Mouse (Mus musculus): ENCODE measurements around the gene Nkain4. TPM values are rescaled to one million over a fixed set of nuclear protein-coding genes. Genes with fewer than 3 reads are reported as not detected.

Nkain4 gene
- not detected for polyA plus RNA-seq (2017; shearing (Covaris generic))

DNA sequence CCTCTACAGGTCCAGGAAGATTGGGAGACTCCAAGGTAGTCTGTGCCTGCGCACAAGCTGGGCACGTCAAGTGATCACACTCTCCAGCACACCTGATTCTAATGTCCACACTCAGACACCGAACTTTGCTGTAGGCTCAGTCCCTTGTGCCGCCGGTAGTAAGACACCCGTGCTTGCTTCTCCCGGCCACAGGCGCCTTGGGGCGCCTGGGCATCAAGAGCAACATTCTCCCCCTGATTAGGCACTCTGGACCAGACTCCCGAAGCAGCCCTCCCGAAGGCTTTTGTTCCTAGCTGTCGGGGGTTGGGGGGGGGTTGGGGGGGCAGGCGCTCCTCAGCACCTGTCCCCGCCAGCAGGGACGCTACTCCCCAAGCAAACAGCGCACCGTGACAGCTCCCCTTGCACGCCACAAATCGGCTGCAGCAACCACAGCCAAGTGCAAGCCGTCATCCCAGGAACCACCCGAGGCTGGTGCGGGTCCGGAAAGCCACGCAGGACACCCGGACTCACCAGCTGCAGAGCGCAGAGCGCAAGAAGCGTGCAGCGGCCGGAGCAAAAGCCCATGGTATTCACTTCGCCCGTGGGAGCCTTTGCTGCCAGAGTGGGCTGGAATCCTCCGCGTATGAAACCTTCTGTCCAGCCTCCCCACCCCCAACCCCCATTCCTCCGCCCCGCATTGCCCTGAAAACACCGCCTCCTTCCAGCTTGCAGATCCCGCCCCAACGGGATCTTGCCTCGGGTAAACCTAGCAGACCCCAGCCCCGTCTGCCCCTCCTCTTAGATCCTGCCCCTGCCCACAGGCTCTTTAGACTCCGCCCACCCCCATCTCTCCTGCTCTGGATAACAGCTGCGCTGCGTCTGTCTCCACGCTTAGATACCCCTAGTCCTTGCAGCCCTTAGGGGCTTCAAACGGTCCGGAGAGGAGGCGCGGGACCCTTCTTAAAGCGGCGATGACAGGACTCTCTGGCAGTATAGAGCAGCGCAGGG lies at the start of gene Nkain4:
Gene Nkain4 (minus strand): TSS at position 639 of the 987 bp plus-strand sequence.
- ATAC-seq: no peak

DNA sequence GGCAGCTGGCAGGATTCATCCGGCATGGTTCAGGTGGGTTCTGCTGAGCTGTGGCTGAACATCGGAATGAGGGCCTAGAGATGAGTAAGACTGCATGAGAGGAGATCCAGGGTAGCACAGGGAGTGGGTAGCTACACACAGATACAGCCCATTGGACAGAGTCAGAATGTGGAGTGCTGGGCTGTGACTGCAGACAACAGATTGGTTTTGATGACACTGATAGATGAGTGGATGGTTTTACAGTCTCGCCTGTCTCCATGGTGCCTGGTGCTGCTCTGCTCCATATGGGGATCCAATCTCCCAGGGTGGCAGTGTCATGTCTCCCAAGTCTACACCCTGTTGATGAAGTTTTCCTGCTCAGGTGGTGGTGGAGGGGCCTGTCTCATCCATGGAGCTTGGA lies 42.4 kb upstream of the Nkain4 start:
- no peak for ATAC-seq

DNA sequence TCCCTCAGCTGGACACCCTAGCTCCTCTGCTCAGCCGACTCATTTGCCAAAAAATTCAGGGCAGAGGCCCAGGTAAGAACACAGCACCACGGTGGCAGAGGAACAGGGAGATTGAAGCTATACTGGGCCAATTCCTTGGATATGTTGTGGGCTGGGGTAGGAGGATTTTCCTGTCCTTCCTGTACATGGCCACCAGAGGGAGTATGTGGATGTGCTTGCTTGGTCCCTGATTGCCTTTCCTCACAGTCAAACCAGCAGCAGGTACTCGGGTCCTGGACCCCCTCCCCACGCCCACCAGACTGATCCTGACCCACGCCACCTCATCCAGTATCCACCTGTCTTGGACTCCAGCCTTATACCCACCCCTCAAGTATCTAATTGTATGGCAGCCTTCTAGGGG lies 41.9 kb upstream of the Nkain4 start:
- ATAC-seq: no peak

DNA sequence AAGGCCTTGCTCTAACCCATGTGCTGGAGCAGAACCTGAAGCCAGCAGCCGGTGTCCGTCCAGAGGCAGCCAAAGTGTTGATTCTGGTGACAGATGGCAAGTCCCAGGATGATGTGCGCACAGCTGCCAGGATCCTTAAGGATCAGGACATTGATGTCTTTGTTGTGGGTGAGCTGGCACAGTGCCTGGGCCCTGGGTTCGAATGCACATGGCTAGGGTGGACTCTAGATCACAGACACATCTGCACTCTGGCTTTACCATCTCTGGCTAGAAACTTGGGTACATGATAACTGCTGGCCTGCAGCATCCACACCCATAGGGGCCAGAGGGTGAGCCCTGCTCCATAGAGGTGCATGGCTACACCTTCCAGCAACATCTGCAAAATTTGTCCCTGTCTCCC lies 41.0 kb upstream of the Nkain4 start:
- ATAC-seq: no peak

DNA sequence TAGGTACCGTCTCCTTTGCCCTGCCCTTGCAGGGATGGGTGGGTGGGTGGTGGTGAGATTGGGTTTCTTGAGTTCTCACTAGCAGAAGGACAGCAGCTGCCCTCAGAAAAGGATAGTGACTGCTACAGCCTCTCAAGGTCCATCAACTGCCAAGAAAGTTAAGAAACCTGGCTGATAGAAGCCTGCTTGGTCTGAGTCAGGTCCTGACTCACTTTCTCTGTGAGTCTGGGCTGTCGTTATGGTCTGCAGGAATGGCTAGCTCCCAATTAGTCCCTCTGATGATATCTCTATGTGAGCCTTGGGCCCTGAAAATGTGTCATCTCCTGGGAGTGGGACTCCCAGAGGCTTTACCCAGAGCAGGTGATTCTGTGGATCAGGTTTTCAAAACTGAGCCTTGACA lies 39.9 kb upstream of the Nkain4 start:
- ATAC-seq: no peak

DNA sequence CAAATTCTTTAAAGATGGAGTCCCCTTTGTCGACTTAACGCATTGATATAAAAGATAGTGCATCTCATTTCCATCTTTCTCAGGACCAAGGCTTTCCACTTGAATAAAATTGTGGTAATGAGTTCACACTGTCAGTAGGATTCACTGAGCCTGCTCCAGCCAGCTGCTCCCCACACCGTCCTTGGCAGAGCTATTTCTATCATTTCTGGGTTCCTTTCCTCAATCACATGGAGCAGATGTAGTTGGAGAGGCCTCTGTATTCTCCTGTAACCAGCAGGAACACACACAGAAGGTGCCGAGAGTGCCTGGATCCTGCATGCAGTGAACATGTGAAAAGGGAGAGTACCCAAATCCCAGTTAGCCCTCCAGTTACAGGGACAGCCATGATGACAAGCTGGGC lies 35.8 kb upstream of the Nkain4 start:
- no peak for ATAC-seq

DNA sequence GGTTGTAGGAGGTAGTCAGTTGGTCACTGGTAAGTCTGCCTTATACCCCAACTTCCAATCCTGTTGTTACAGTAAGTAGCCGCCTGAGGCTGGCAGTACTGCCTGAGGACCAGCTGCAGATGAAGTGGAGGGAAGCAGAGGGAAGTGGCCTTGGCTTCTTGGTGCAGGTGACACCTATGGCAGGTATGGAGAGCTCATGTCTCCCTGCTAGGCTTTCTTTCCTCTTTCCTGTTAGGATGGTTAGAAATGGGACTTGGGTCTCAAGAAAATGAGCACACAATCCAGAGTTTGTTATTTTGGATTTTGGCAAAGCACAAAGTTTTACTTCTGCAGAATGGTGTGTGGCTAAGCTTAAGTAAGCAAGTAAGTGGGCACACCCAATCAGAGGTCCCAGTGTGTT lies 34.4 kb upstream of the Nkain4 start:
- no peak for ATAC-seq

DNA sequence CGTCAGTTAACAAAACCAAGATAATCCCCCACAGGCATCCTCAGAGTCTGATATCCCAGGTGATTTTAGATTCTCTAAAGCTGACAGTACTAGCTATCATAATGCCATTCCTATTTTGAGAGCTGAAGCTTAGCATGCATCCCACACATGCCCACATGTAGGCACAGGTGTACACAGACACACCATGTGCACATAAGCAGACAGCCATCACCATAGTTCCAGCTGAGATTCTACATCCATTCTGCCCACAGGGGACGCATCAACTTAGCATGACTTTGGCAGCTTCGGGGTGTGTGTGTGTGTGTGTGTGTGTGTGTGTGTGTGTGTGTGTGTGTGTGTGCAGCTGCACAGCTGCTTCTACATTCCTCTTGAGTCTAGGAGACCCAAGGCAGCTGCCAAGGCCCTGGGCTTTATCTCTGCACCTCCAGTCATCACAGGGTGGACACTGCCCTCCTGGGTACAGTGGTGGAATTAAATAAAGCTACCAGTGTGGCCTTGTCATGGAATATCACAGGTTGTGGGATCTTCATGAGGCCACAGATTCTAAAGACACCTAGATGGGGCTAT lies 33.9 kb upstream of the Nkain4 start:
- no peak for ATAC-seq

DNA sequence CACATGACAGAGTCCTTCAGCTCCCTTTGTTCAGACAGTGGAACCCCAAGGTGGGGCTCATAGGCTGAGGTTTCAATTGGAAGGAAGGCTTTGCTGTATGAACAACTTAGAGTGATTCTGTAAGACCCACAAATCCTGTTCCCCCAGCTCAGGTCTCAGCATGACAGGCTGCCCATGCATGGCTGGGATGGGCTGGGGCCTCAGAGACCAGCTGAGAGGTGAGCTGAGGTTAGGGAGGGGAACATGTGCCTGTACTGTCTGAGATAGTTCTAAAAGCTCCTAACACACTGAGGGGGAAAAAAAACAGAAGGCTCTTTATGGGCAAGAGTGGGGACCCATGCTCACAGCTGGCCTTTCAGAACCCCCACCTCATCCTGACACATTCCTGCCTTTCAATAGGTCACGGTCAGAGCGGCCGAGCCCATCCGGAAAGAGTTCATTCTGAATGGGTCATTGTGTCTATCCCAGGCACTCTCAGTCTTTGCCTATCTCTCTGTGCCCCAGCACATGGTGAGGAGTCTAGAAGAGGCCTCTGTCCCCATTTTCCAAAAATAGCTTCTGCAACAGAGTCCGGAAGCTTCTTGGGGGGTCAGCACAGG lies 33.0 kb upstream of the Nkain4 start:
- no peak for ATAC-seq

DNA sequence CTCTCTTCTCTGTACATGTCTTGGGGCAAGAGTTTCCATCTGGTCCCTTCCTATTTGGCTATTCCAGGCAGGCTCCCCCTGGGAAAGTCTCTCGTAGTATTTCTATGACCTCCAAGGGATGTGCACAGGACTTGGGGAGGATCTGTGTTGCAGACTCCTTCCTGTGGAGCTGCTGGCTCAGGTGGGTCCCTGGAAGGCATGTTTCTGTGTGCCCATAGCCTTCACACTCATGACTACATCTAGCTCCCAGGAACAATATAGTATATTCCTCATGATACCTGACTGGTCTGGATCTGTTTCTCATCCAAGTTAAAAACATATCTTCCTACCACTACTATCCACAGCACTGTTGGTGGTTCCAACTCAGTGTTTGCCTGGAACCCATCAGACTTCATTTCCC lies 32.5 kb upstream of the Nkain4 start:
- no peak for ATAC-seq

DNA sequence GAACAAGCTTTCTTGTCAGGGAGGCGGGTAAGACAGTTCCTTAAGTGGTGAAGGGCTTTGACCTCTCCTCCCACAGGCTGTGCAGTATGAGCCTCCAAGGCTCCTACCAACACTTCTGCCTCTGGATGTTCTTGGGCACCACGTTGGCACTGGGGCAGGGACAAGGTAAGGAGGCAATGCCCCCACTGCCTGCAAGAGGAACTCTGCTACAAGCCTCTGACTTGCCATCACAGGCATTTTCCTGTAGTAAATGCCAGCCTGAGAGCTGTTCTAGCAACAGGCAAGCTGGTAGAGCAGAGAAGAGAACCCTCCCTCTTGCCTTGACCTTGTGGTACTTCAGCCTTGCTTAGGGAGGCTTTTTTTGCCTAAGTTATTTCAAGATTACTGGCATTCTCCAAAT lies 31.9 kb upstream of the Nkain4 start, which contains the start of gene Col20a1:
Gene Col20a1 (plus strand): TSS at position 87 of the 400 bp plus-strand sequence.
- no peak for ATAC-seq

DNA sequence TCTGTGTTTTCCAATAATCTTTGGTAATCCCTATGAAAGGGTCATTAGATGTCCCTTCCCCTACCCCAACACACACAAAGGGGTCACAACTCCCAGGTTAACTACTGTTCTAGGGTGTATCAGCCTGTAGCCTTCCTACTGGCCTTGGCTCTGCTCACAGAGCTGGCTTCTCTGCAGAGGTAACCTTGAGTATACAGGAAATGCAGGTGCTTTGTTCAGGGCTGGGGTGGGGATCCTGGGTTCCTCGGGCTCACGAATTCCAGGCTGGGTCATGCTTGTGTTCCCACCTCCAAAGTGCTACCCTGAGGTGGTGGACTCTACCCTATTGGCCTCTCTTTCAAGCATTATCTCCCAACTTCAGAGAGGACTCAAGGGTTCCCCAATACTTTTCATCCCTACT lies 31.1 kb upstream of the Nkain4 start:
- ATAC-seq: no peak

DNA sequence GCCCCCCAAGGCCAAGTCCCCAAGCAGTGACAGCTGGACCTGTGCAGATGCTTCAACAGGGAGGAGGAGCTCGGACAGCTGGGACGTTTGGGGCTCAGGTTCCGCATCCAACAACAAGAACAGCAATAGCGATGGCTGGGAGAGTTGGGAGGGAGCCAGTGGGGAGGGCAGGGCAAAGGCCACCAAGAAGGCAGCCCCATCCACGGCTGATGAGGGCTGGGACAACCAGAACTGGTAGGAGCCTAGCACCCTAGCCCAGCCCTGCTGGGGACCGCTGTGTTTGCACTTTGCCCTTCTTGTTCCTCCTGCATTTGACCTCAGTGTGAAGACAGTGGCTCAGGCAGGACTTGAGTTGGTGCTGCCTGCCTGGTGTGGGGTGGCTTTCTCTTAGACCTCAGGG lies 26.6 kb upstream of the Nkain4 start:
- ATAC-seq: no peak

DNA sequence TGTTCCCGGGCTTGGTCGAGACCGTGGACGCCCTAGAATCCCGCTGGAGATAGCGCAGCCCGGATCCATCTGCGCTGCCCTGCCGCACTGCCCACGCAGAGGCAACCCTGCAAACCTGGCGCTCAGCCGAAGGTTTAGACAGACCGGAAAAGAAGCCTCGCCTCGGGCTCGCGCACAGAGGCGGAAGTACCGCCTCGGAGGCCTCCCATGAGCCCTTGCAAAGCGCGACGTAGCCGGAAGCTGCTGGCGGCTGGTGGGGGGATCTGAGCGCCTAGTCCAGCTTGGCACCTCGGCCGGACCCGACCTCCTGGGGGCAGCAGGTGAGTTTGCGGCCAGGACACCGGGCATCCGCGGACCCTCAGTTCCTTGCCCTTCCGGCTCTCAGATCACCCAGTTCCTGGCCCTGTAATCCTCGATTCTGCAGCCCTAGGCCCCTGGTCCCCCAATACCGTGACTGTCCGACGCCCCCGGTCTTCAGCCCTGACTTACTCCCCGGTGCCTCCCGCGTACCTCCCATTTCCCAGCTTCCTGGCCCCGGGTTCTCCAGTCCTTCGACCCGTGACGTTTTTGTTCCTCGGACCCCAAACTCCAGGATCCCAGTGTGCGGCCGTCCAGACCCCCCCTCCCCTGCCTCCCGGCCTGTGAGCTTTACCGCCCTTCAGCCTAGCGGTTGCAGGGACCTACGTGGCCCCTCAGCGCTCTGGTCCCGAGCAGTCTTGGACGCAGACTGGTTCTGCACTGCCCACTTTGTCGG lies 12.7 kb upstream of the Nkain4 start, which contains the start of gene Arfgap1:
Gene Arfgap1 (plus strand): TSS at position 216 of the 754 bp plus-strand sequence.
- ATAC-seq: peak; percentile 94

DNA sequence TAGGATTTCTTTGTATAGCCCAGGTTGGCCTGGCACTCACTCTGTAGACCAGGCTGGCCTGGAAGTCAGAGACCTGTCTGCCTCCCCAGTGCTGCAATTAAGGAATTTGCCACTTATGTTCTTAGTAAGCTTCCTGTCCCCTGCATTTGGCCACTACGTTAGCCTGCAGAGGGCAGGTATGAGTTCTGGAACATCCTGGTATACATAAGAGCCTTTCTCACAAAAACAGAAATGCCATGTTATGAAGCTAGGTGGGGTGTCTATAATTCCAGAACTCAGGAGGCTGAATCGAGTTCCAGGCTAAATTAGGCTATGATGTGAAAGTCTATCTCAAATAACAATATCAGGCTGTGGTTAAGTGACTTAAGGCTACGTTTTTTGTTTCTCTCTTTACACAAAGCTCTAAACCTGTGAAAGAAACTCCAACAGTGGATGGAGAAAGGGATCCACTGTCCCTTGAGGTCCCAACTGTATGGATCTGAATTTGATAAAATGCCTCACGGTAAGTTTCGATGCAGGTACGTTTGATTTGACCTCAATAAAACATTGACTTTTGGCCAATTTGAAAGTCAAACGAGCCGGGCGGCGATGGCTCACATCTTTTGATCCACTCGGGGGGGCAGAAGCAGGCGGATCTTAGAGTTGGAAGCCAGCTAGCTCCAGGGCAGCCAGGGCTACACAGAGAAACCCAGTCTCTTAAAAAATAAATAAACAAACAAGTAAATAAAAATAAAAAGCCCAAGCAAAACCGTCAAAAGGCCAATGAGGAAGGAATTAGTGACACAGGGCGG lies 11.8 kb upstream of the Nkain4 start:
- ATAC-seq: peak; percentile 50

DNA sequence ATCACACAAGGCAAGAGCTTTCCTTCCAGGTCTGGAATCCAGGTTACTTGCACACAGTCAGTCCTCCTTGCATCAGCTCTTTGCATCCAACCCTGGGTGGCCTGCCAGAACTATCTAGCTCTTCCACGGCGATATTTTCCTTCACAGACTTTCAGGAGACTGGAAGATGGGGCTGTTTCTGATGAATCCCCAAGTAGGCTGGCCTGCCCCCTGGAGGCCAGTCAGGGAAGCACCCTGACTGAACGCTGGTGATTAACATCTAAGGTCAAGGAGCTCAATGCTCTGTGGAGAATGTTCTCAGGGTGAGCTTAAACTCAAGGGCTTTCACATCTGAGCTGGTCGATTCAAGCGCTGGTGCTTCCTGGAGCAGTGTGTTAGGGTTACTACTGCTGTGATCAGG lies 9.5 kb upstream of the Nkain4 start:
- peak; percentile 51 for ATAC-seq

DNA sequence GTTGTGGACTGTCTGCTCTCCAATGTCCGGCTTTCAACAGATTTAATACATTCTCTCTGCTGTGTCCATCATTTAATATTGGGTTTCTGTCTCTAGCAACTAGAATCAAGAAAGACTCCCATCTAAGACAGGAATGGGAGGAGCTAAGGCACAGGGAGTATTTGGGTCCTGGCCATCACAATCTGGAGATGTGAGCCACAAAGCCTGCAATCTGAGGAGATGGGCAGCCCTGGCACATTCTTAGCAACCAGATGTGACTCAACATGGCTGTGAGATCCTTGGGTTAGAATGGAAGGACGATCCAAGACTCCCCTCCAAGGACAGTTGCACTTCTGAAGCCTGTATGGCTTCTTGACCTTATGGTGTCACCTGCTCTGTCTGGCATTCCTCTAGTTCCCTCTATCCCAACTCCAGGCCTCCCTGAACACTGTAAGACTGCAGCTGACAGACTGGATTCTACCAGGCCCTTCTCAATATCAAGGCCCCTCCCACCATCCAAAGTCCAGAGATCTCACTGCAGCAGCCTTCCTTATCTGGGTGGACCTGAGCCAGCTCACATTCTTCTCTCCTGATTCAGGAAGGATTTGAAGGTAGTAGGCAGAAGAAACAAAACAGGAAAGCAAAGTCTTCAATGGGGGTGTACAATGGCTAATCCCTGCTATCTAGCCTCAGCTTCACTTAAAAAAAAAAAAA lies 8.3 kb upstream of the Nkain4 start:
- no peak for ATAC-seq

DNA sequence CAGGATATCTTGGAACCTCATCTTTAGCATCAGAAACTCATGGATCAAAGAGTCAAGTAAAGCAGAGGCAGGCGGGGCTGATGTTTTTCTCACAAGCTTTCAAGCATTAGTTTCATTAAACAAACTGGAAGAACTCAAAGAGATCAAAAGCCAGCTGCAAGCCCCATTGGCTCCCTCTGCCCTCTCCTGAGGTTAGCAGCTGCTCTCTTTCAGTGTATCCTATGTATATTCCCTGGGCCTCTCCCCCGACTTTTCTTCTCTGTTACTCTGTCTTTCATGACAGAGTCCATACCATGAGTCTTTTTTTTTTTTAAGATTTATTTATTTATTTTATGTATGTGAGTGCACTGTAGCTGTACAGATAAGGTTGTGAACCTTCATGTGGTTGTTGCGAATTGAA lies 5.7 kb upstream of the Nkain4 start:
- ATAC-seq: no peak

DNA sequence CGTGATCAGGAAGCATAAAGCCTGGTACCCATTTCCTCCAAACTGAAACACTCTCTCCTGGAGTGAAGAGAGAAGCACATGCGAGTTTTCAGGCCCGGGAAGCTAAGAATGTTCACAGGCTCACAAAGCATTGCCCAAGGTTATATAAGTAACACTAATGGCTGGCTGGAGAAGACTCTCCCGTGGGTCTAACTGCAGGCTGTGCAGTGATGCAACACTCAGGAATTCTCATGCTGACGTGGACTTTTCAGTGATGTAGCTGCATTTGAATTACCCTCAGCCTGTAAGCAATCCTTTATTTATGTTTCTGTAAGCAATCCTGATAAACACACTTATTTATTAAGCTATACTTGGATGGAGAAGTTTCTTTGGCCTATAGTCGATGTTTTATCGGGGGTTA lies 5.1 kb upstream of the Nkain4 start:
- ATAC-seq: no peak

DNA sequence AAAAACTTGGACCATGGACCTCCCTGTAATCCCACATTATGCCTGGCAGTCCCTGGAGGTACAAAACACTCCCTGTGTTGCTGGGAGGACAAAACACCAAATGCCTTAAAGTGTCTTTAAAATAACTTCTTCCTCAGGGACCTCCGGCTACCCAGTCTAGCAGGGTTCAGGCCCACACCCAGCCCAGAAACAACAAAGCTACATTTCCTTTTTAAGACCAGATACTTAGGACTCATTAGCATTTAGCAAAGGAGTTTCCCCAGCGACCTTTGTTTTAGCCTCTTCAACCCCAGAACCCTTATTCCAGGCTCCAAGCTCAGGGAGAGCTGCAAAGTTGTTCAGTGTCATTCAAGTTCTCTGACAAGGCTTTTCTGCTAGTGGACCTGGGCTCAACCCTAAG lies 861 bp downstream of the Nkain4 start:
- ATAC-seq: no peak

DNA sequence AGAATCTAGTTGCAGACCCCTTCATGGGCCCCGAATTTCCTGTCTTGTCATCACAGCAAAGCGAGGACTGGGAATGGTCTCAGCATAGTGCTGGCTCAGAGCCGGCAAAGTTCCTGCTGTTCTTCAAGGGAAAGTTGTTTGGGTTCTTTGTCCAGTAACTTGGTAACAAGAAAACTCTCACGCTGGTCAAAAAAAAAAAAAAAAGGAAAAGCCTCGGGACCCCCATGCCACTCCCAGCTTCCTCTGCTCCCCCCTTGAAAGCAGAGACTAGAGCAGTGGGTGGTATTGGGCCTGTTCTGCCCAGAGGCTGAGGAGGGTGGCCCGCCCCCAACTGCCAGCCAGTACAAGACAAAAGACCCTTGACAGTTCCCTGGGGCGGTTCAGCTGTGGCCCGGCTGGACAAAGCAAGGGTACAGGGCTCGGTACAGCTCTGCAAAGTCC lies 1.7 kb downstream of the Nkain4 start:
- no peak for ATAC-seq

Measured in CD4-positive, CD25-positive, alpha-beta regulatory T cell, adult 4 months (primary cell).